Mouse (Mus musculus): ENCODE measurements around the gene Zfp128.
A peak's percentile ranks its signal among the peaks of the same experiment; 100 is the strongest.
"Not testable (repeated sequence)": the region's sequence is repeated elsewhere in the genome, so short reads cannot be mapped to it uniquely, and the experiment has no call there.

Zfp128 gene

GRCm38 (mm10) chr7:12921705-12922465, 40.9 kb downstream of the Zfp128 start, which contains the start of gene Rps5:
Gene Rps5, plus strand, starts transcription at chr7:12922290.
- DNase-seq (ENCODE audit: low read depth, low spot score) = peak; percentile 100

GRCm38 (mm10) chr7:12922729-12923128, 41.8 kb downstream of the Zfp128 start:
- DNase-seq (ENCODE audit: low read depth, low spot score) = no peak

- no peak for DNase-seq (ENCODE audit: low read depth, low spot score)
Observed at GRCm38 (mm10) chr7:12926316-12926715, 45.3 kb downstream of the Zfp128 start.

- DNase-seq (ENCODE audit: low read depth, low spot score) = no peak
Observed at GRCm38 (mm10) chr7:12927191-12927680, 46.3 kb downstream of the Zfp128 start, which contains the start of gene Rnf225. Gene Rnf225, plus strand, starts transcription at chr7:12927416.

GRCm38 (mm10) chr7:12927693-12928589, 47.0 kb downstream of the Zfp128 start:
- no peak for DNase-seq (ENCODE audit: low read depth, low spot score)

GRCm38 (mm10) chr7:12933615-12934140, 52.7 kb downstream of the Zfp128 start:
- no peak for DNase-seq (ENCODE audit: low read depth, low spot score)

- DNase-seq (ENCODE audit: low read depth, low spot score) = no peak
Observed at GRCm38 (mm10) chr7:12934808-12935207, 53.8 kb downstream of the Zfp128 start.

- not testable (repeated sequence) for DNase-seq (ENCODE audit: low read depth, low spot score)
Observed at GRCm38 (mm10) chr7:12937254-12937803, 56.4 kb downstream of the Zfp128 start.

- no peak for DNase-seq (ENCODE audit: low read depth, low spot score)
Observed at GRCm38 (mm10) chr7:12940599-12940998, 59.6 kb downstream of the Zfp128 start.
